Mouse (Mus musculus): Measurements from ENCODE around the gene Dcaf8.

- TF ChIP-seq CTCF (IDR thresholded peaks at IDR 0.05; ENCODE audit: low read depth, low read length) (no peak), POLR2A (IDR thresholded peaks at IDR 0.05; ENCODE audit: insufficient read depth, low read length) (no peak), EP300 (IDR thresholded peaks at IDR 0.05; ENCODE audit: insufficient read depth, low read depth, low read length) (no peak)
These were observed 7.7 kb upstream of the Dcaf8 start for GRCm38 (mm10) chr1:172140160-172140559.
